Mouse (Mus musculus) colon, adult 2 months (tissue): ENCODE results near the gene Kank1. TPM values are rescaled to one million over a fixed set of nuclear protein-coding genes. Genes with fewer than 3 reads are reported as not detected.

ENCODE experiments used
- polyA plus RNA-seq: library from polyadenylated mRNA; depleted of rRNA; stranded (reverse); fragments of >200 nt; gene quantifications from 2 replicates; pipeline ENCODE4 v1.2.3, GENCODE M21; 2012; rRNA removed

Gene Kank1
- 25.9 and 29.6 TPM in 2 replicates for polyA plus RNA-seq

DNA sequence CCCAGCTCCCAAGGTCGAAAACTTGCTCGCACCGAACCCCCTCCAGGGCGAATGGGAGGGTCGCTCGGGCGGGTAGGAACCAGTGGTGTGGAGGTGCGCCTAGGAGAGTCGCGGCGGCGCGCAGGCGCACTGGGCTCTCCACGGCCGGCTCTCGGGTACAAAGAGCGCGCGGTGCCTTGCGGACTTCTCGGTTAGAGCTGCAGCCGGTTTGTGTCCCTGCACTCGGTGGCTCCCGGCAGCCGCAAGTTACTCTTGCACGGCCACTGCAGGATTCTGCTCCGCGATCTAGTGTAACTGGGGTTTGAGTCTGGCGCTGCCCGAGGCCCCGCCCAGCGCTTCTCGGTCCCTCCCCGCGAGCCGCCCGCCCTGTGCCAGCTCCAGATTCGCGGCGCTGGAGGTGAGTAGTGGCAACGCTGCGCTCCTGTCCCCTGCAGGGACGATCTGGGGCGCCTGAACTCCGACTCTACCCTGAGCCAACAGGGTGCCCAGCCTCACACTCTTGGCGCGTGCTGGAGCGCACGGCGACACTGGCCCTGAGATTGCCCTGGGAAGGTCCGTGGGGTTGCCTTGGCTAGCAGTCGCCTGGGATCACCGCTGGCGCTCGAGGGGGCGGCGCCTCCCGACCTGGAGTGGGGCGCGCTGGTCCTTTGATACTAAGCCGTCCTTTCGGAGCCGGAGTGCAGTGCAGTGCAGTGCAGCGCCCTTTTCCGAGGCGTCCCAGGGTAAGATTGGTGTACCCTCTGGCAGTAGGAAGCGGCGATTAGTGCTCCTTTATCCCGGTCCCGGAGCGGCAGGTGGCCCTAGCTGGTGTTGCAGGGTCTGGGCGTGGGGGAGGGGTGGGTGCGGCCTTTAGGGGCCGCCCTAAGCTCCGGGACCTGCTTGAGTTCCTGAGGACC, at the start of gene Kank1:
Gene Kank1 (plus strand): TSS at position 380 of the 896 bp plus-strand sequence.

Other genes with a start within 250 kb of the Kank1 start
- 6.3 and 6.8 TPM in 2 replicates for gene Dock8, start 237.4 kb upstream of the Kank1 start, polyA plus RNA-seq